Mouse (Mus musculus) CD4-positive, CD25-positive, alpha-beta regulatory T cell, adult 2 months (primary cell): Measurements from ENCODE around the gene E130114P18Rik.

Source experiments
- DNase-seq: peaks from one replicate; pipeline ENCODE4 v3.0.0-alpha.2; 2012; ENCODE audit warnings: low read depth, low spot score

The E130114P18Rik gene

DNA sequence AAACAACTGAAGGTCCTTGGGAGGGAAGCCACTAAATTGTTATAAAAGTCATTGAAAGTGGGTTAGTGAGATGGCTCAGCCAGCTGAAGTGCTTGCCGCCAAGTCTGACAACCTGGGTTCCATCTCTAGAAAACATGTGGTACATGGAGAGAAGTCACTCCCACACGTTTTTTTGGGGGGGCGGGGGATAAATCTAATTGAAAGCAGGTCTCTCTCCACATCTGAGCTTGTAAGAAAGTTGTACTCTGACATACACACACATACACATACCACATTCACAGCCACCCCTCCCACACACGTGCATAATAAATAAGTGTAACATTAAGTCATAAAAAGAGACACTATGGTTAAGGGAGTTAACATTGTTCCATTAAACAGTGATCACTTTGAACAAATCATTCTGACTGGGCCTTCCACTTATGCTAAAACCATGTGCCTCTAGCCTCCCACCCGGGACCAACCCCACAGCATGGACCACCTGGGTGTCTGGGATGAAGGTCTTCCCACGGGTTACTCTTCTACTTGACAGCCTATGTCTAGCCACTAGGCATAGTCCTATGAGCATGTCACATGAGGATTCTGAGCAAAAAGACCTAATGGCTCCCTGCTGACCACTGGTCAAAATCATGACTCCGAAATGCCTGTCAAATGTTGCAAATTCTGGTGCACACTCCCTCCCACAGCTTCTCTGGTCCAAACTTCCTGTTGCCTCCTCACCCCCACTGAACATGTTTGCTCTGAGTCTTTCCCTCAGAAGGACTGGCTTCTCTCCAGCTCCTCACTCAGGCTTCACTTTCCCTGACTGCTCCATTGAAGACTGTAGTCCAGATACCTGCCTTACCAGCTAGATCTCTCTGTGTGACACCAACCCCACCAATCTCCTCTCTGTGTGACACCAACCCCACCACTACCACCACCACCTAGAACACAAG, 80.9 kb downstream of the E130114P18Rik start:
- no peak for DNase-seq

- DNase-seq: no peak
Observed at GRCm38 (mm10) chr4:97695414-97696040, 82.4 kb downstream of the E130114P18Rik start.

- no peak for DNase-seq
Observed at GRCm38 (mm10) chr4:97693931-97694330, 83.9 kb downstream of the E130114P18Rik start.

- no peak for DNase-seq
Observed at GRCm38 (mm10) chr4:97693054-97693453, 84.8 kb downstream of the E130114P18Rik start.

GRCm38 (mm10) chr4:97690384-97690766, 87.5 kb downstream of the E130114P18Rik start:
- no peak for DNase-seq

DNA sequence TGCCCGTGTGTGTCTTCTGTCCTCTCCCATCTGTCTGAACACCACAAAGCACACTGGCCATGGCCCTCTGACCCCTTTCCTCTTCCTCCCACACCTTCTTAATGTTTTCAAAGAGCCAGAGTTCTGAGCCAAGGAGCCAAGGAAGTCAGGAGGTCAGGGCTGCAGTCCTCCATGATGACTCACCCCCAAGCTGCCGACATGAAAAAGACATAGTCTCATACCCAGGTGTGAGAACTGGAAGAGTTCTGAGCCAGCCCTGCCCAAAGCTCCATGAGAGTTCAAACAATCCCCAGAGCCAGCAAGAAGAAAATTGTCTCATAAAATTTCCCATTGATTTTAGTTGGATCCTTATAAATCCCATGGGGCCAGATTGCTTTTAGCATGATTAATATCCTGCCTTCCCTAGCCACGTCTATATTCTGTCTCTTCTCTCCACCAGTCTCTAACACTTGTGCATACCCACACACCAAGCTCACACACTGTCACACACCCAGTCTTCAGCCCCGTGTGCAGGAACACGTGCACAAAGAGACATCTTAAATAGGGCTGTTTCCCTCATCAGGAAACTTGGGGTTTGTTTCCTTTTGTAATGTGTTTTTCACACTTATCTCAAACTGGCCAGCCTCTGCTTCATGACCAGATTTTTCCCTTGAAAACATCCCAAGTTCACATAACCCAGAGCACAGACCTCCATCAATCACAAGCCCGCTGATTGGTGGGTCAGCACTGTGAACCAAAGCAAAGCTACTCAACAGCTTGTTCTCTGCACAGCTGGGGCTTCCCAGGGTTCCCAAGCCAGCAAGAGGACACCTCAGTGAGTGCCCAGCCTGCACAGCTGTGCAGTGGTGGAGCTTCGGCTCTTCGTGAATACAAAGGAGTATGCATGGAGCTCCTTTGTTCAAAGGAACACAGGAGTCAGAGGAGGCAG, 88.2 kb downstream of the E130114P18Rik start:
- no peak for DNase-seq

- DNase-seq: no peak
Observed at GRCm38 (mm10) chr4:97686020-97686419, 91.9 kb downstream of the E130114P18Rik start.

- DNase-seq: no peak
Observed at GRCm38 (mm10) chr4:97676579-97676937, 101.3 kb downstream of the E130114P18Rik start.

DNA sequence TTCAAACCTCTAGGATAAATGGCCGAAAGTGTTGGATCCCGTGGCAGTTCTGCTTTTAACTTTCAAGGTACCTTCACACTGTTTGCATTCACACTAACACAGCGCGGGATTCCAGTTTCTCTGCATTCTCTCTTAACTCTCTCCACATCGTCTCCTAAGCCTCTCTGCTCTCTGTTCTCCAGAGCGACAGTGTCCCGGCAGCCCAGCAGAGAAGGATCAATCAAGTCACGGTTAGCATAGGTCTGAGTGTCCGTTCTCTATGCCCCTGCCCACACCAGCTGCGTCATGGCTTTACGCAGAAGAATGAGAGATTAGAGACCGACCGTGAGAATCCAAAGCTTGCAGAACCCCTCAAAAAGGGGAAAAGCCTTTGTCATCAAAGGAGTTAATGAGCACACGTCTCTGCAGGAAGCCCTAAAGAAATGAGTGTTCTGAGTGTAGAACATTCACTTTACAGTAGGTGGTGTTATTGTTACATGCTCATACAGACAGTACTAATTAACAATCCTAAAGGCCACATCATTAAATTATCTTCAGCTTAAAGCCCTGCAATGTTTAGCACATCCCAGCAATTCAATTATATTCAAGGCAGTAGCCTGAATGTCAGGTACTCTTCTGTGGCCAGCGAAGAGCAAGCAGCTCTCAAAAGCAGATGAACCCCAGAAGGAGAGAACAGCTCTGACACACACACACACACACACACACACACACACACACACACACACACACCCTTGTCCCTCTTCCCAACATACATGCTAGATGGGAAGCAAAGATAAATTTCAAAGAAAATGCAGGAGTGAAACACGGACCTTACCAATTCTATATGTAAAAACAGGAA, 101.9 kb downstream of the E130114P18Rik start:
- DNase-seq: no peak

GRCm38 (mm10) chr4:97673854-97674510, 103.9 kb downstream of the E130114P18Rik start:
- peak; percentile 10 for DNase-seq

GRCm38 (mm10) chr4:97672501-97672900, 105.4 kb downstream of the E130114P18Rik start:
- DNase-seq: no peak

DNA sequence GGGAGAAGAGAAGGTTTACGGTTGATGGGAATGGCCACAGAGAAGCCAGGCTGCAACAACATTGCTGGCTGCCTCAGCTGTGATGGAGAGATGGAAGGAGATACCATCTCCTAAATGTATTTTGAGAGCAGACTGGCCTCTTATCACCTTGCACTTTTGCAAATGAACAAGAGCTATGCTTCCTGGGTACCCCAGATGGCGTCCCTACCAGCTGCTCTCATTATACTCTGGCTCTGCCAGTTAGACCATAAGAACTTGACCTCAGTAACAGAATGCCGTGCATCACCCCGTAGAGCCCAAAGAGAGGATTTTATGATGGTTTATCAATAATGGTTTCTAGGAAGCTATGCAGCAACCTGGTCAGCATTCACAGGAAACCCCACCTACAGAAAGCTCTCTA, 106.0 kb downstream of the E130114P18Rik start:
- DNase-seq: no peak

- DNase-seq: no peak
Observed at GRCm38 (mm10) chr4:97670418-97670817, 107.5 kb downstream of the E130114P18Rik start.

- no peak for DNase-seq
Observed at GRCm38 (mm10) chr4:97669808-97670207, 108.1 kb downstream of the E130114P18Rik start.

DNA sequence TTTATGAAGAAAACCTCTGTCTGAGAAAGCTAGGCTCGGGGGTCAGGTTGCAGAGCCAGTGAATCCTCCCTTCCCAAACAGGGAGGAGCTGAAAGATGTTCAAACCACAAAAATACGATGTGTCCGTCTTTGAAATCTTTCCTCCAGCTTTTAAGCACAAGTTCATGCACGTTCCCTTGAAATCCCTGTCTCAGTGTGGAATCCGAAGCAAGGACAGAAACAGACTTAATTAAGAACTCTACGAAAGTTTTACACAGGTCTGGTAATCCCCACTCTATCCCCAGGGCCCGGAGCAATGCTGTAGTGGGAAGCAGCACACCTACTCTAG, 112.5 kb downstream of the E130114P18Rik start:
- no peak for DNase-seq

DNA sequence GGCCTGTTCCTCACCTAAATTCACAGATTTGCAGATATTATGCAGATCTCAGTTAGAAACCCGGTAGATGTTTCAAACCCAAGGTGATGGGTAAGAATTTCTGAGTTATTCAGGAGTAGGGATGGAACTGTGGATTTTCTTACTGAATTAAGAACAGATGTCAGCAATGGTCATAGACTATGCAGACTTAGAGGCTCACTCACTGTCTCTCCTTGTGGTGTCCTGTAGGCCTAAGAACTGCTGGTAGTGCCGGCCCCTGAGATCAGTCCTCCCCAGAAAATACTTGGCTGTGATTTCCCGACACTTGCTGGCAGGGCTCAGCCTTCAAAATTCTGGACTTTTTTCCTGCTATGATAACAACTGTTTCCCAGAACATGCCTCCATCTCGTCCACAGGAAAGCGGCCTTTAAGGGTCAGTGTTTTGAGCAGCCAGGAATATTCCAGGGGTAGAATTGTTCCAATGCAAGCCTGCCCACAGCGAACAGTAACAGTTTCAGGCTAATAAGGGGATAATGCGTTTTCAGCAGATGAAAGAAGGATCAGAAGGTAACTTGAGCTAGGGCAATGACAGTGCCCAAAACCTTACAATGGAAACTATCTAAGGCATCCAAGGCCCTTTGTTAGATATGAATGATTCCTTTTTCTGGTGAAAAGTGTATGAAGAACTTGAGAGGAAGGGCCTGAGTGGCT, 113.0 kb downstream of the E130114P18Rik start:
- no peak for DNase-seq

DNA sequence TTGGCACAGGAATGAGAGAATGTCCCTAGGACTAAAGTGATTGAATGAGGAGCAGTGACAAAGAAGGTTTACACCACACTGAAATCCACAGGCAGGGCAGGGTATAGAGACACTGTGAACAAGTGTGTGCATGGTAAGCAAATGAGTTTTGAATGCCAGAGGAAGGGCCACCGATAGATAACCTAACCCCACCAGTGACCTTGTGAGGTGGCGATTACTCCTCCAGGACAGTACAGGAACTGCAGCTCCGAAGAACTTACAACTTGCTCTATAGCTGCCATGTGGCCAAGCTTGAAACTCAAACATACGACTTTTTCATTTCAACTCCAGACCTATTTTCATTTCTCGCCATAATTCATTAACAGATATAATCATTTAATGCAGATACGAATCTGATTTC, 114.0 kb downstream of the E130114P18Rik start:
- DNase-seq: no peak

DNA sequence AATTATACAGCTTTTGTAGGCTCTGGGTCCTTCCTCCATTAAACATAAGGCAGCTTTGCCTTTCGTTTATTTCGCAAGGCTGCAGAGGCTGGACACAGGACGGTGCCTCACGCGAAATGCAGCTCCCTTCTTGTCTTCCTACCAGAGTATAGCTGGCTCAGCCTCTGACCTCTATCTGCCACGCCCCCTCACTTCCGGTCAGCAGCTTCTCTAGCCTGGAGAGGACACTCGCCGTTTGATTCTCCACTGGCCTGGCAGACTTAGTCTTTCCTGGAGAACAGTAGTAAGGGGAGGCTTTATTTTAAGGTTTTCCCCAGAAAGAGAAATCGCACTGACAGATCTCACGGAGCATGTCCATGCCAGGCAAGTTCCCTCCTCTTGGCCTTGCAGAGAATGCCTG, 115.0 kb downstream of the E130114P18Rik start:
- no peak for DNase-seq

DNA sequence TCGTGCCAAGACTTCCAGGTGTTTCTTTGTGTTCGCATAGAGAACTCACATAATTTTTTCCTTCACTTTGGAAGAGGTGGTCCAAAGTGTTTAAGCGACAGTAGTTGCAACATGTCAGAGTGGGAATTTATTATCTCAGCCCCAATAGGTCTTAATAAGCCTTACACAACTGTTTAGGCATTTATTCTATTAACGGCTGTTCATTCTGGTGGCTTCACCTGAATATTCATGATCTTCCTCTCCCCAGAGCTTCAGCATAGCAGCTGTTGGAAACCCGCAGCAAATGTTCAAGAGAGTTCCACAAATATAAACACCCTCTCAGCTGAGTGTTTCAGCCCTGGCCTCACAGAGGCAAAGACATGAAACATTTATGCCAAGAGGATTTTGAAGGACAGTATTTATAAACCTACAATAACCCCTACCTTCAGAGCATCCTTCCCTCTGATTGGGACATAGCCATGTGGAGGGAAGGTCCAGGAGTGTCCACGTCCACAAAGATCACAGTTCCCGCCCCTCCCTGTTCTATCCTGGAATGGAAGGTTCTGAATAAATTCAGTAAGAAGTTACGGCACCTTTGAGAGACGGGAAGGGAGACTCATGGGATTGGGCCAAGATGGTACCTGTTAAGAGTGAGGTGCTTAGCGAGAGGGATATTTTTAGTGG, 116.1 kb downstream of the E130114P18Rik start:
- no peak for DNase-seq
